Mouse (Mus musculus): Measurements from ENCODE around the gene Elmo2.

DNA sequence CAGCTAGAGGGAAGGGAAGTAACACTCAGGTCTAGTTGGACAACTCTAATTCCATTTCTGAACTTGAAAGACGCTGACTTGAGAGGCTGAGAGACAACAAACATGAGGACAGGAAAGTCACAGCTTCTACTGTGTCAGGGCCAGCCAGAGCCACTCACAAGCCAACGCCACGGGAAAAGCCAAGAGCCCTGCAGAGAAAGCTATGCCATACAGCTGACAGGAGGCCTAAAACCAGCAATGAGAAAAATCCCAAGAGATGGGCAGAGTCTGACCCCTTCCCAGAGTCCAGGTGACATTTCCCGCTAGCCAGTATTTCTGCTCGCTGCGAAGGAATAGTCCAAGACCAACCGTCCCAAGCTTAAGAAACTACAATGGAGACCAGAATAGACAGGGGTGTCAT is 7.3 kb downstream of the Elmo2 start:
- TF ChIP-seq CTCF (conservative IDR thresholded peaks at IDR 0.05; ENCODE audit: insufficient read depth, insufficient read length, low read depth, low read length) (no peak), POLR2A (IDR thresholded peaks at IDR 0.05; ENCODE audit: low read depth, low read length) (no peak)
